Mouse (Mus musculus) spleen, postnatal 4 days (tissue): ENCODE measurements around the gene Gm17087.

Source experiments
- DNase-seq, 2 experiments: peaks; one replicate each; pipeline ENCODE4 v3.0.0; 2022; ENCODE audit warnings: low spot score in 2 of 2

Gene Gm17087

GRCm38 (mm10) chr17:8566850-8567249, at the start of gene Gm17087:
Gene Gm17087 (minus strand): TSS chr17:8566950.
- DNase-seq, result no peak

DNA sequence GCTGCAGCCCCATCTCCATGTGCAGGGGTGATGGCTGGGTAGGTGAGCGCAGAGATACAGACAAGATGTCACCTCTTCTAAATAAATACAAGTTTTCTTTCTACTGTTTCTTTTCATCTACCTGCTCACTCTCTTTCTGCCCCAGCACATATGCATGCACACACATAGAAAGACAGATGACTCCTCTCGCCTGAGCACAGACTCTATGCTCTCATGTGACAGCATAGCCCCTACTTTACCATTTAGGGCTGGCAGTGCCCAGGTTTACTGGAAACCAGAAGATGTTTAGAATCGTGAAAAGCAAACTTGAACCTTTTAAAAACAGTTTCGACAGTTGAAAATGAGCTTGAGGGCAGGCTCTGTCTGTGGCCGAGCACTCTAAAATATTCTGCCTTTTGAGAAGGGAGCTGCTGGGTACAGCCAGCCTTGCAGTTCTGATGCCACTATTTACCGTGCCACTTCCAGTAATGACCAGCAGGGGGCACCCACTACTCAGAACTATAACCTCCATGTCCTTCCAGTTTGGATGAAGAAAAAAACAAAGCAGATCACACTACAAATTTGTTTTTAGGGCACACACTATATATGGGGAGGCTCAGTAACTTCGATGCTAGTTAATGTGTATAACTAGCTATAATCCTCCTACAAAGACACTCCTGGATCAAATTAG, 47.3 kb upstream of the Gm17087 start:
- DNase-seq, result peak; percentile 41 to 80

GRCm38 (mm10) chr17:8611916-8612315, 45.2 kb upstream of the Gm17087 start:
- DNase-seq, result no peak

- no peak for DNase-seq
Observed at GRCm38 (mm10) chr17:8606695-8607094, 39.9 kb upstream of the Gm17087 start.

DNA sequence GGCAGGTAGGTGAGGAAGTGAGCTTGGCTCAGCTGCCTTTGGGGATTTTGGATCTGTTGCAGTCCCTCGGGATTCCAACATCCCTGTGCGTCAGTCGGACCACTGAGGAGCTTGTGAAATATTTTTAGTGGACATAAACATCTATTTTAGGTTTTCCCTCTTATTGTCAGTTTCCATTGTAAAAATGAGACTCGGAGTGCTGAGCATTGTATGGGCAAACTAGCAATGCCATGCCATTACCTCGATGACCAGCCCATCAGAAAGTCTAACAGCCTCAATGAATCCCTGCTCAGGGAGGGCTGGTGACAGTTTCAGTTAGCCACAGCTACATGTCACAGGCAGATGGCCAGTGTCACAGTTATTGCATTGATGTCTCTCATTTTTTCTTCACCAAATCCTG, 39.2 kb upstream of the Gm17087 start:
- DNase-seq, result no peak

DNA sequence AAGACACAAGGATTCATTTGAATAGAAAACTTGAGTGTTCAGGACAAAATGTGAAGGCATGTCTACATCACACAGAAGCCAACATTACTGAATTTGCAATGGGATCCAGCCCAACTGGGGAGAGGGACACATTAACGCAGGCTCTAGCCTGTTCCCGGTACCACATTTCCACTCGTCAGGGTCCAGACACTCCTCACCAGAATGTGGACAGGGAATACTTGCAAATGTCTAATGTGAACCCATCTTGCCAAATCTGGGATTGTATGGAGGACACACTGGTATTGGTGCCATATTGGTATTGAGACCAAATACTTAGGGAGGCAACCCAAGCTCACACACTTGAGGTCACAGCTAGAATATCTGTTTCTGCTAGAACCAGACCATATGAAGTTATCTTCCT, 36.2 kb upstream of the Gm17087 start:
- no peak for DNase-seq

DNA sequence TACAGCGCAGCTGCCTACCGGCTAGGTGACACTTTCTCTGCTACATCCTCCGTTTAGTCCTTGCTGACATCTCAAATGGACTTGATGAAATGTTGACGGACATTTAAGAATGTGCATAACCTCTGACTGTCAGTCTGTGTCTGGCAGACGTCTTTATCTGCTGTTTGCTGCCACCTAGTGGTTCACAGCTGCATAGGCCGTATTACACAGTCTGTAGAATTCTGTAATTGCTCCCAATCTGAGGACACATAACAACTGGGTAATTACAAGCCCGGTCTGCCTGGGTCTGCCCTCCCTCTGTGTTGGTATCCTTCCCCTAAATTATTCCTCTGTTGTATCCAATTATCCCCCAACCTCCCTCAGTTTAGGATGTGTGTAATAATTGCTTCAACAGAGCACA, 31.0 kb upstream of the Gm17087 start:
- DNase-seq, result peak; percentile 27 to 74

- peak; percentile 35 to 75 for DNase-seq
Observed at GRCm38 (mm10) chr17:8592427-8593277, 25.9 kb upstream of the Gm17087 start.

DNA sequence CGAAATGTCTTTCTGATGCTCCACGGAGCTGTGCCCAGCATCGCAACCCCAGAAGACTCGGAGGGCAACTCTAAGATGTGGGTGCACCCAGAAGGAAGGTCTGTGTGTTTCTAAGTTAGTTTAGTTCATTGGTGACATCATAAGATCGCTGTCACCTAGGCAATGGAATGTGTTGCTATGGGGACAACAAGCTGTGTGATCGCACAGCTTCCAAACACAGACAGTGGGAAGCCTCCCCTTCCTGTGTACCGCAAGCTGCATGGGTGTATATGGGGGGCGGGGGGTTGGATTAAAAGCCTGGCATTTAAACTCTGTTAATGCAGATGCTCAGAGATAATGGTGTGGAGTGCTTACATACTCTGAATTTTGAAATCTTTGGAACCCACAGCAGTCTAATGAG, 14.8 kb upstream of the Gm17087 start:
- no peak for DNase-seq

DNA sequence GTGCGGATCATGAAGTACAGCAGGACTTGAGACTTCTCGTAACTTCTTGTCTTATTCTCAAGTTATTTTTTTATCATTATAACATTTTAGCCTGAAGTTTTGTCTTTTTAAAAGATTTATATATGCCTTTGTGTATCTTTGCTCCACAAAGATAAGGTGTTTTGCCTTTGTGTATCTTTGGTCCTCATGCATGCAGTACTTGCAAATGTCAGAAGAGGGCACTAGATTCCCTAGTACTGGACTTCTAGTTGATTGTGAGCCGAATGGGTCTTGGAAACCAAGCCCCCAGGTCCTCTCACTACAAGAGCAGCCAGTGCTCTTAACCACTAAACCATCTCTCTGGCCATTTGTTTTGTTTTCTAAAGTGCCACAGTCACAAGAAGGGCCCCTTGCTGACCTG, 13.6 kb upstream of the Gm17087 start:
- no peak for DNase-seq

DNA sequence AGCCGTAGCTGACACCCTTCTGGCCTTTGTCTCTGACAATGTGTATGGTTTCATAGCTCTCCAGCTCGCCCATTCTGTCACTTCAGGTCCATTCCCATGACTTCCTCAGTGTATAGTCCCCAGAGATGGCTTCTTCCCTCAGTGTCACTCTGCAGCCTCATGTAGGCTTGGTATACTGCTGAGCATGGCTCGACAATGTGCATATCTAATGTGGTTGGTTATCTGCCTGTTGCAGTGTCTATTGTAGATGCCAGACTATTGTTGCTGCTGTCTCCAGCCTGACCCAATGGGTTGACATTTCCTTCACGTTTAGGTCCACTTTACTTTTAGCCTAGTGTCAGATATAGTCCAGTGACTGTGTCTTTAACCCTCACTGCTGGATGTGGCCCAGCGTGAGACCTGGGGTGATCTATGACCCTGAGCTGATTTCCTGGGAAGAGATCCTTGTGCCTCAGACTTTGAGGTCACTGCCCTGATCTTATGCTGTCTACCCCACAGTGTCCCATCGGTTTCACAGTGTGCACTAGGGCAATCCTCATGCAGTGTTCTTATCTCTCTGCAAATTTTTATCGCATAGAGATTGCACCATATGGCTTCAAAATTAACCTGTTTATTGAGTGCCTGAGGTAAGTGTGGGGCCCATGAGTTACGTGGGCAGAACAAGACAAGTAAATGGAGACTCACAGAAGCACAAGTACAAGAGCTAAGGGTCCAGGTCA, 7.0 kb upstream of the Gm17087 start:
- DNase-seq, result no peak

- no peak for DNase-seq
Observed at GRCm38 (mm10) chr17:8562886-8563280, 3.9 kb downstream of the Gm17087 start.

- no peak for DNase-seq
Observed at GRCm38 (mm10) chr17:8562101-8562885, 4.5 kb downstream of the Gm17087 start.

- no peak for DNase-seq
Observed at GRCm38 (mm10) chr17:8557926-8558325, 8.8 kb downstream of the Gm17087 start.

DNA sequence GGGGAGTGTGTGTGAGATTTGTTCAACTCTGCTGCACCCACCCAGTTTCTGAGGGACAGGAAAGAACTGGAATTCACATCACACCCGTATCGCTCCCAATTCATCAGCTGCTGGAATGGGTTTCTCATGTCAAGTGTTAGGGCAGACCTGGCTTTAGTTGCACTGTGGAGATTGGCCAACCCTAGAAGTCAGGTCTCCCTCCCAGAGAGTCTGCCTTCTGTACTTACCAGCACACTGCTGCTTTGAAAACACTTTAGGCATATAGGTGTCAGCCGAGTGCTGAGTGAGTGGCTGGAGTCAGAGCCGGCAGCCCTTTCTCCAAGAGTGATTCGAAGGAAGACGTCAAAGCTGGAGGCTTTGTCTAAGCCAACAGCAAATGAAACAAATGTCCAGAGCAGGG, 10.5 kb downstream of the Gm17087 start:
- DNase-seq, result no peak

DNA sequence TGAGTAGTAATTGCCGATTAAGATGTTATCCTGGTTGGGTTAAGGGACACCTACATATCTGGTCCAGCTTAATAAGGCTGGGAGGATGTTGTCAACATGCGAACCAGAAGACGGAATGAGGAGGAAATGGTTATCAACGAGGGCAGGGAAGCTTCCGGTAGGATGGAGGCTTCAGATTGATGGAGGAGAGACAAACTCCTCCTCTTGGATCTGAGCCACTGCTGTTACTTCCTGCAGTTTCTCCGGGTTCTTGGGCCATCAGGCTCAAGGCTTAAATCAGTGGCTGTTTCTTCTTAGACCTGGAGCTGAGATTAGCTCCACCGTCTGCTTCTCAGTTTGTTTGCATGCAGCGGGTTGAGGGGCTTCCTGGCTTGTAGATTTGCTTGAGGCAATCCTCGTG, 11.0 kb downstream of the Gm17087 start:
- no peak for DNase-seq

DNA sequence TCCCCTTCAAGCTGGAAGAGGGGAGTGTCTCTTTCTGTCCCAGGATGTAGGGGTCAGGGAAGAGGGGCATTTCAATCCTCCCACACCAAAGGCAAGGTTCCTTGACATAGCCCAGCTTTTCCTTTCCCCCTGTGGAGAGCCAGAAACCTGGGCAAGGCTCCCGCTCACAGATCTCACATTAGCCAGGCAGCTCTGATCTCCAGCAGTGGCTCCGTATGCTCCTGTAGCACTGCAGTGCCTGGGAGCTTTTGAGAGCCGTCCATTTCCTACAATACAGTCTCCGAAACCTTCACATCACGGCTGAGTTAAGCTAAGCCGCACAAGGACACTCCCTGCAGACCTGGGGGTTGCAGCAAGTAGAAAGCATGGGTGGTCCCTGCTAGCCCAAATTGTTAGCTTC, 12.5 kb downstream of the Gm17087 start:
- no peak for DNase-seq

DNA sequence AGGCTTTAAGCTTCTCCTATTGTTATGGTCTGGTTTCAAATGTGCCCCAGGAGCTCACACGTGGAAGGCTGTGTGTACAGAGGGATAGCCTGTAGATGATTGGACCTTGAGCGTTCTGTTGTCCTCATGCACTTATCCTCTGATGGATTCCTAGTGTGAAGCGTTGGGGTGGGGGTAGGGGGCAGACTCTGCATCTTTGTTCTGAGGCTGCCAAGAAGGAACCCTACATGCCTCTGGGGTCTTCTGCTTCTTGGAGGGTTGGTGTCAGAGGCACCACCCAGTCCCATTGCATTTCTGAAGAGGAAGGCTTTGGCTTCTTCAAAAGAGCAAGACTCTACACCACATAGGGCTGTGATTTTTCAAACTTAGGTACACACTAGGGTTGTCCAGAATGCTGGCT, 13.1 kb downstream of the Gm17087 start:
- no peak for DNase-seq

GRCm38 (mm10) chr17:8552346-8553035, 14.3 kb downstream of the Gm17087 start:
- no peak for DNase-seq

DNA sequence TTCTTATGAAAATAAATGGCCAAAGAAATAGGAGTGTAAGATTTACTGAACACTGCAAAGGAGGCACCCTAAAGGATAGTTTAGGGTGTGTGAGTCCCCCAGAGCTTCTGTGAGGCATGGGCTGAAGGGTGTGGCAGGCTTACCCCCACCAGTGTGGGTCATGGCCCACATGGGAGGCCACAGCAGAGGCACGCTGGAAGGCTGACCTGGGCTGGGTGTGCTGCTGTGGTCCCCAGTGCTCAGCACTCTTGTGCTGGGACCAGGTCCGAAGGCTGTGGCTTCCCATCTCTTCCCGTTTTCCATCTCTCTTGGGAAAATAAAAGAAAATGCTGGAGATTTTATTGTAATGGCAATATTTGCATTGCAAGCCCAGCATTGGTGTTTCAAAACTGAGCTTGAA, 15.1 kb downstream of the Gm17087 start:
- DNase-seq, result no peak

DNA sequence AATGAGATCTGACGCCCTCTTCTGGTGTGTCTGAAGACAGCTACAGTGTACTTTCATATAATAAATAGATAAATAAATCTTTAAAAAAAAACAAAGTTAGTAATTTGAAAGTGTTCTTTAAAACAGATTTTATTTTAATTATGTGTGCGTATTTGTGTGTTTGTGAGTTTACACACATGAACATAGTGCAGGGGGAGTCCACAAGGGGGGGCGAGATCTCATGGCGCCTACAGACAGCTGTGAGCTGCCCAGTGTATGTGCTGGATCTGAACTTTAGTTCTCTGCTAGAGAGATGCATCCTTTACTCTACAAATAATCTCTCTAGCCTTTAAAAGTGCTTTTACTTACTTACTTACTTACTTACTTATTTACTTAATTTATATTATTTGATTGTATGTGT, 18.0 kb downstream of the Gm17087 start:
- no peak for DNase-seq
